Mouse (Mus musculus) liver, embryonic 11.5 days (tissue): ENCODE measurements around the gene BC034090. TPM values are rescaled to one million over a fixed set of nuclear protein-coding genes. Genes with fewer than 3 reads are reported as not detected.
A peak's percentile ranks its signal among the peaks of the same experiment; 100 is the strongest.

Source experiments
- ATAC-seq: fragments of 200-750 bp; cut with Nextera tagmentation; replicated peaks from 2 replicates; pipeline ENCODE4 v1.8.0; 2017; ENCODE audit warnings: moderate number of reproducible peaks, mild to moderate bottlenecking, moderate TSS enrichment, moderate library complexity; ENCODE audit not compliant: low FRiP score
- DNase-seq: peaks from one replicate; pipeline ENCODE4 v3.0.0-alpha.2; 2017; ENCODE audit warnings: low spot score
- H3K27ac ChIP-seq: fragments of 300-500 bp; sonication (generic); 2 replicates; pipeline ENCODE4 v1.5.1; 2014; ENCODE audit warnings: mild to moderate bottlenecking, low read depth, low read length, control low read depth
- H3K27me3 ChIP-seq: fragments of 300-500 bp; sonication (generic); replicated peaks from 2 replicates; pipeline ENCODE4 v1.6.1; 2014; ENCODE audit warnings: low read length, mixed read lengths; ENCODE audit not compliant: control insufficient read depth, insufficient read depth
- H3K36me3 ChIP-seq: fragments of 300-500 bp; sonication (generic); 2 replicates; pipeline ENCODE4 v1.6.1; 2014; ENCODE audit warnings: mild to moderate bottlenecking, low read length, moderate library complexity, mixed read lengths; ENCODE audit not compliant: control insufficient read depth, insufficient read depth
- H3K4me1 ChIP-seq: fragments of 300-500 bp; sonication (generic); replicated peaks from 2 replicates; pipeline ENCODE4 v1.6.1; 2014; ENCODE audit warnings: low read length, mixed read lengths; ENCODE audit not compliant: control insufficient read depth, insufficient read depth
- H3K4me2 ChIP-seq: fragments of 300-500 bp; sonication (generic); 2 replicates; pipeline ENCODE4 v1.6.1; 2014; ENCODE audit warnings: mild to moderate bottlenecking, control low read depth, moderate library complexity
- H3K4me3 ChIP-seq: fragments of 300-500 bp; sonication (generic); 2 replicates; pipeline ENCODE4 v1.5.1; 2014; ENCODE audit warnings: low read depth, low read length, control low read depth
- H3K9ac ChIP-seq: fragments of 300-500 bp; sonication (generic); 2 replicates; pipeline ENCODE4 v1.6.1; 2014; ENCODE audit warnings: low read depth, low read length, control low read depth
- H3K9me3 ChIP-seq: fragments of 300-500 bp; sonication (generic); 2 replicates; pipeline ENCODE4 v1.6.1; 2016; ENCODE audit warnings: low read length, inconsistent platforms, mixed read lengths; ENCODE audit not compliant: control insufficient read depth
- WGBS: fragments of 180-500 bp; shearing (Covaris S2); extraction: QIAGEN DNeasy Blood & Tissue Kit; methylation state at CpG from one replicate; pipeline ENCODE4 v1.1.7; 2014; 5-methylcytosine and 5-hydroxymethylcytosine counted together
- polyA plus RNA-seq: library from polyadenylated mRNA; unstranded; fragments of >200 nt; fragmentation: Nextera tagmentation; extraction: Ambion mirVana; gene quantifications from 2 replicates; pipeline ENCODE4 v1.2.1, GENCODE M21; 2014

BC034090 gene
- polyA plus RNA-seq, 1 experiment from 2014 or later: 1.8 TPM

- Histone ChIP-seq H3K27ac (no peak overlapping the region), H3K4me3 (no peak overlapping the region), H3K9ac (no peak overlapping the region), H3K4me1 (peaks cover 8% of the 10 kb centered on the region; the same call in 1 of the 2 replicates), H3K4me2 (no peak overlapping the region), H3K27me3 (peaks cover 3% of the 10 kb centered on the region), H3K9me3 (no peaks in the 10 kb centered on the region), H3K36me3 (no peaks in the 10 kb centered on the region)
- ATAC-seq (no peak), DNase-seq (no peak)
- WGBS: 83% methylated on average over 5 of the region's 5 CpGs
Observed at GRCm38 (mm10) chr1:155238126-155238525, 6.1 kb downstream of the BC034090 start.

- DNase-seq (no peak), ATAC-seq (no peak)
- H3K27me3 ChIP-seq: no peaks in the 10 kb centered on the region
- H3K27ac ChIP-seq: no peak overlapping the region
- no peak overlapping the region for H3K9ac ChIP-seq
- H3K36me3 ChIP-seq: no peaks in the 10 kb centered on the region
- WGBS: 67% methylated on average over 11 of the region's 11 CpGs
- no peak overlapping the region for H3K4me2 ChIP-seq
- no peaks in the 10 kb centered on the region for H3K9me3 ChIP-seq
- peaks cover 11% of the 10 kb centered on the region; the same call in 1 of the 2 replicates for H3K4me1 ChIP-seq
- H3K4me3 ChIP-seq: no peak overlapping the region
Observed at GRCm38 (mm10) chr1:155237390-155237789, 6.9 kb downstream of the BC034090 start.

- DNase-seq (no peak), ATAC-seq (no peak)
- H3K9me3 ChIP-seq: no peaks in the 10 kb centered on the region
- H3K4me2 ChIP-seq: no peak overlapping the region
- H3K4me3 ChIP-seq: no peak overlapping the region
- no peak overlapping the region for H3K27ac ChIP-seq
- H3K4me1 ChIP-seq: peaks cover 11% of the 10 kb centered on the region; the same call in 1 of the 2 replicates
- WGBS: 64% methylated on average over 13 of the region's 13 CpGs
- H3K27me3 ChIP-seq: no peaks in the 10 kb centered on the region
- H3K9ac ChIP-seq: no peak overlapping the region
- no peaks in the 10 kb centered on the region for H3K36me3 ChIP-seq
Observed at GRCm38 (mm10) chr1:155236306-155237024, 7.8 kb downstream of the BC034090 start.

- no peak overlapping the region for H3K9ac ChIP-seq
- no peak overlapping the region for H3K27ac ChIP-seq
Observed at GRCm38 (mm10) chr1:155235641-155236040, 8.6 kb downstream of the BC034090 start.

GRCm38 (mm10) chr1:155233931-155234607 is 10.2 kb downstream of the BC034090 start:
- Histone ChIP-seq H3K36me3 (no peaks in the 10 kb centered on the region), H3K27me3 (no peaks in the 10 kb centered on the region), H3K4me1 (peaks cover 11% of the 10 kb centered on the region), H3K4me2 (no peak overlapping the region), H3K9me3 (no peaks in the 10 kb centered on the region), H3K4me3 (no peak overlapping the region), H3K27ac (peak overlapping the region; percentile 57; the same call in 1 of the 2 replicates), H3K9ac (no peak overlapping the region)
- 51% methylated on average over 14 of the region's 14 CpGs for WGBS
- DNase-seq (no peak), ATAC-seq (no peak)

More at GRCm38 (mm10) chr1:155235641-155236040, 8.6 kb downstream of the BC034090 start:
- 25% methylated on average over 2 of the region's 2 CpGs for WGBS
- Histone ChIP-seq H3K4me3 (no peak overlapping the region), H3K9me3 (no peaks in the 10 kb centered on the region), H3K27me3 (no peaks in the 10 kb centered on the region), H3K36me3 (no peaks in the 10 kb centered on the region), H3K4me2 (no peak overlapping the region), H3K4me1 (peaks cover 11% of the 10 kb centered on the region; the same call in 1 of the 2 replicates)
- ATAC-seq (no peak), DNase-seq (no peak)

- no peak overlapping the region for H3K4me2 ChIP-seq
- H3K27ac ChIP-seq: no peak overlapping the region
- no peaks in the 10 kb centered on the region for H3K27me3 ChIP-seq
- H3K4me3 ChIP-seq: no peak overlapping the region
- peaks cover 11% of the 10 kb centered on the region for H3K4me1 ChIP-seq
- DNase-seq (no peak), ATAC-seq (no peak)
- no peaks in the 10 kb centered on the region for H3K9me3 ChIP-seq
- no peaks in the 10 kb centered on the region for H3K36me3 ChIP-seq
- 84% methylated on average over 9 of the region's 9 CpGs for WGBS
- H3K9ac ChIP-seq: no peak overlapping the region
Observed at GRCm38 (mm10) chr1:155233378-155233777, 10.9 kb downstream of the BC034090 start.

GRCm38 (mm10) chr1:155232786-155233185 is 11.5 kb downstream of the BC034090 start:
- no peaks in the 10 kb centered on the region for H3K27me3 ChIP-seq
- no peak overlapping the region for H3K27ac ChIP-seq
- ATAC-seq (no peak), DNase-seq (no peak)
- no peaks in the 10 kb centered on the region for H3K9me3 ChIP-seq
- no peak overlapping the region for H3K9ac ChIP-seq
- 73% methylated on average over 6 of the region's 6 CpGs for WGBS
- H3K4me2 ChIP-seq: no peak overlapping the region
- H3K4me3 ChIP-seq: no peak overlapping the region
- peaks cover 11% of the 10 kb centered on the region for H3K4me1 ChIP-seq
- H3K36me3 ChIP-seq: no peaks in the 10 kb centered on the region

- H3K27me3 ChIP-seq: no peaks in the 10 kb centered on the region
- H3K4me2 ChIP-seq: no peak overlapping the region
- H3K27ac ChIP-seq: no peak overlapping the region
- 78% methylated on average over 12 of the region's 12 CpGs for WGBS
- no peaks in the 10 kb centered on the region for H3K9me3 ChIP-seq
- no peak overlapping the region for H3K9ac ChIP-seq
- H3K36me3 ChIP-seq: no peaks in the 10 kb centered on the region
- H3K4me1 ChIP-seq: peaks cover 11% of the 10 kb centered on the region
- no peak overlapping the region for H3K4me3 ChIP-seq
- ATAC-seq (no peak), DNase-seq (no peak)
Observed at GRCm38 (mm10) chr1:155232385-155232784, 11.9 kb downstream of the BC034090 start.
